Mouse (Mus musculus) forebrain, embryonic 12.5 days (tissue): ENCODE measurements around the gene Shkbp1. TPM values are rescaled to one million over a fixed set of nuclear protein-coding genes. Genes with fewer than 3 reads are reported as not detected.
A peak's percentile ranks its signal among the peaks of the same experiment; 100 is the strongest.

Experiments
- ATAC-seq: fragments of 200-750 bp; cut with Nextera tagmentation; 2 replicates; pipeline ENCODE4 v1.8.0; 2017; ENCODE audit warnings: moderate TSS enrichment; ENCODE audit not compliant: low FRiP score
- H3K27ac ChIP-seq: fragments of 300-500 bp; sonication (generic); 2 replicates; pipeline ENCODE4 v1.5.1; 2016; ENCODE audit warnings: mild to moderate bottlenecking
- H3K27me3 ChIP-seq: fragments of 300-500 bp; sonication (generic); 2 replicates; pipeline ENCODE4 v1.6.1; 2016; ENCODE audit warnings: mild to moderate bottlenecking
- H3K36me3 ChIP-seq: fragments of 300-500 bp; sonication (generic); replicated peaks from 2 replicates; pipeline ENCODE4 v1.6.1; 2016; ENCODE audit warnings: mild to moderate bottlenecking
- H3K4me1 ChIP-seq: fragments of 300-500 bp; sonication (generic); 2 replicates; pipeline ENCODE4 v1.6.1; 2016
- H3K4me2 ChIP-seq: fragments of 300-500 bp; sonication (generic); 2 replicates; pipeline ENCODE4 v1.6.1; 2016; ENCODE audit warnings: mild to moderate bottlenecking, moderate library complexity
- H3K4me3 ChIP-seq: fragments of 300-500 bp; sonication (generic); replicated peaks from 2 replicates; pipeline ENCODE4 v1.5.1; 2016; ENCODE audit warnings: mild to moderate bottlenecking
- H3K9ac ChIP-seq: fragments of 300-500 bp; sonication (generic); 2 replicates; pipeline ENCODE4 v1.6.1; 2016; ENCODE audit warnings: mild to moderate bottlenecking
- H3K9me3 ChIP-seq: fragments of 300-500 bp; sonication (generic); 2 replicates; pipeline ENCODE4 v1.6.1; 2016
- WGBS: fragments of 180-500 bp; shearing (Covaris S2); methylation state at CpG from one replicate; pipeline ENCODE4 v1.1.7; 2016; 5-methylcytosine and 5-hydroxymethylcytosine counted together
- polyA plus RNA-seq: library from polyadenylated mRNA; unstranded; fragments of >200 nt; fragmentation: Nextera tagmentation; extraction: Ambion mirVana; gene quantifications from 2 replicates; pipeline ENCODE4 v1.2.1, GENCODE M21; 2016

Gene Shkbp1
- polyA plus RNA-seq, 1 experiment from 2014 or later, result 77.1 TPM

DNA sequence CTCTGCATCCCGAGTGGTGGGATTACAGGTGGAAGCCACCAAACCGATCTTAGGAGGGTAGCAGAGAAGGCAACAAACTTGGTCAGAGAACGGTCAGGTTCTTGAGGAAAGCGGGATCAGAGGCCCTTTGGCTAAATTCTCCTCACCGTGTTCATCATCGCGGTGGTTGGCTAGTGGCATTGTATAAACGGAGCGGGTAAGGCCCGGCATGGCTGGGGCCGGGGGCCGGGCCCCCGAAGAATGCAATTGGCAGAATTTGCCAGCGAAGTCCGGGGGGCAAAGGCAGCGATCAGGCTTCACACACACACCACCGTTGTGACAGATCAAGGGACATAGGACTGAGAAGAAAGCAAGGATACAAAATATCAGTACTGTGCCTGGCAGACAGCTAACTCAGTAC is 25.8 kb downstream of the Shkbp1 start:
- Histone ChIP-seq H3K4me3 (no peak overlapping the region), H3K27ac (no peak overlapping the region), H3K27me3 (peaks cover 100% of the 10 kb centered on the region), H3K4me2 (no peak overlapping the region), H3K4me1 (peaks cover 63% of the 10 kb centered on the region), H3K9ac (no peak overlapping the region), H3K36me3 (no peaks in the 10 kb centered on the region), H3K9me3 (no peaks in the 10 kb centered on the region)
- 20% methylated on average over 17 of the region's 17 CpGs for WGBS
- ATAC-seq, result no peak

- Histone ChIP-seq H3K4me1 (peaks cover 60% of the 10 kb centered on the region), H3K4me3 (peak overlapping the region; percentile 29), H3K27me3 (peaks cover 100% of the 10 kb centered on the region), H3K36me3 (no peaks in the 10 kb centered on the region), H3K27ac (no peak overlapping the region), H3K9ac (no peak overlapping the region), H3K4me2 (peak overlapping the region; percentile 52), H3K9me3 (no peaks in the 10 kb centered on the region)
- WGBS, result 3% methylated on average over 45 of the region's 45 CpGs
- ATAC-seq, result peak; percentile 57
Observed at GRCm38 (mm10) chr7:27329326-27329947, 26.4 kb downstream of the Shkbp1 start.

DNA sequence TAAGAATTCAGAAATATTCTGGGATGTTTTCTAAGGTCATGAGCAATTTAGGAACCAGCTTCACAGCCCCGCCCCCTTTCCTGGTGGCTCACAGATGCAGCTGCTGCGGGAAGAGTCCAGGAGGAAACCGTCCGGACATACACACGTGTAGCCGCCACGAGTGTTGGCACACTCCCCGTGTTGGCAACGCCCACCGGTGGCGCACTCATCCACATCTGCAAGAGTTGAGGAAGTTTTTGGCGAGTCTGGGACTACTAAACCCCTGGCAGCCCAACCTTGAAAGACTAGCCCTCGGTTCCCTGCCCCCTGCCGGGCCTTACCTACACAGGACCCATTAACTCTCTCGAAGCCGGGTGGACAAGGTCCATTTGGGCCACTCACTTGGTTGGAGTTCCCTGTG is 27.2 kb downstream of the Shkbp1 start:
- no peak overlapping the region for H3K9ac ChIP-seq
- H3K9me3 ChIP-seq, result no peaks in the 10 kb centered on the region
- no peak for ATAC-seq
- peaks cover 52% of the 10 kb centered on the region for H3K4me1 ChIP-seq
- no peak overlapping the region for H3K4me3 ChIP-seq
- WGBS, result 45% methylated on average over 16 of the region's 16 CpGs
- no peak overlapping the region for H3K4me2 ChIP-seq
- peaks cover 100% of the 10 kb centered on the region for H3K27me3 ChIP-seq
- no peak overlapping the region for H3K27ac ChIP-seq
- H3K36me3 ChIP-seq, result no peaks in the 10 kb centered on the region

- peaks cover 49% of the 10 kb centered on the region for H3K4me1 ChIP-seq
- H3K9me3 ChIP-seq, result no peaks in the 10 kb centered on the region
- no peaks in the 10 kb centered on the region for H3K36me3 ChIP-seq
- no peak overlapping the region for H3K4me2 ChIP-seq
- H3K4me3 ChIP-seq, result no peak overlapping the region
- WGBS, result 86% methylated on average over 11 of the region's 11 CpGs
- H3K27me3 ChIP-seq, result peaks cover 100% of the 10 kb centered on the region
- no peak overlapping the region for H3K27ac ChIP-seq
- H3K9ac ChIP-seq, result no peak overlapping the region
- ATAC-seq, result no peak
Observed at GRCm38 (mm10) chr7:27328161-27328560, 27.7 kb downstream of the Shkbp1 start.

GRCm38 (mm10) chr7:27327500-27327899 is 28.3 kb downstream of the Shkbp1 start:
- H3K9me3 ChIP-seq, result no peaks in the 10 kb centered on the region
- no peak overlapping the region for H3K4me2 ChIP-seq
- H3K36me3 ChIP-seq, result no peaks in the 10 kb centered on the region
- H3K4me1 ChIP-seq, result peaks cover 42% of the 10 kb centered on the region
- 91% methylated on average over 8 of the region's 8 CpGs for WGBS
- no peak overlapping the region for H3K27ac ChIP-seq
- no peak for ATAC-seq
- peaks cover 100% of the 10 kb centered on the region for H3K27me3 ChIP-seq
- H3K4me3 ChIP-seq, result no peak overlapping the region
- no peak overlapping the region for H3K9ac ChIP-seq

DNA sequence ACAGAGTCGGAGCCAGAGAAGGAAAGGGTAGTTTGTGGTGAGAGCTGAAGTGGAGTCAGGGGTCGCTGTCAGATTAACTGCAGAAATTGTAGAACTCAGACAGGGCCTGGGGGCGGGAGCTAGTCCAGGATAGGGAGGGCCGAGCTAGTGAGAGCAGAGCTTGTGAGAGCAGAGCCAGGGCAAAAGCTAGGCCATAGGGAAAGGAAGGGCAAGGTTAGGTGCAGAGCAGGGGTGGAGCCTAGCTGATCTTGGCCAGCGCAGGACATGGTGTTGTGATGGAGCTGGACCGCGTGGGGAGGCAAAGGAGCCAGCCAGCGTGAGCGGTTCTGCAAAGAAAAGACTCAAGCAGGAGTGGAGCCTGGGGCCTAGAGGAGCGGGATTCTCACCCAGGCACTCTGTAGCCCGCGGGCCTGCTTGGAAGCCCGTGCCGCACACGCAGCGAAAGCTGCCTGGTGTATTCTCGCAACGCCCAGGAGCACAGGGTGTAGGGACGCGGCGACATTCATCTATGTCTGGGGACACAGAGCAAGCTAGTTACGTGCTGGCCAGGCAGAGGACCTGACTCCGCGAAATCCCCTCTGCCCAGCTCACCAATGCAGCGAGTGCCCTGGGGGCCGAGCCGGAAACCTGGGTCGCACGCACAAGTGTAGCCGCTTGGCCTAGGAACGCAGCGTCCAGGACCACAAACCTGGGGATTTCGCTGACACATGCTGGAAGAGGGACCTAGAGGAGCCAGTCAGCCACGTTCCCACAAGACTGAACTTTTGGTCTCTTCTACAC is 29.5 kb downstream of the Shkbp1 start:
- H3K9ac ChIP-seq, result no peak overlapping the region
- 32% methylated on average over 34 of the region's 34 CpGs for WGBS
- H3K4me1 ChIP-seq, result peaks cover 37% of the 10 kb centered on the region

GRCm38 (mm10) chr7:27325697-27326096 is 30.1 kb downstream of the Shkbp1 start:
- 2% methylated on average over 24 of the region's 24 CpGs for WGBS
- Histone ChIP-seq H3K9me3 (no peaks in the 10 kb centered on the region), H3K9ac (0 out of 2 replicates have a peak overlapping the region, but pooled peaks have one; percentile 38), H3K36me3 (no peaks in the 10 kb centered on the region), H3K4me1 (peaks cover 31% of the 10 kb centered on the region), H3K4me2 (peak overlapping the region; percentile 48), H3K27ac (no peak overlapping the region), H3K4me3 (peak overlapping the region; percentile 30), H3K27me3 (peaks cover 86% of the 10 kb centered on the region)
- no peak for ATAC-seq

More for the DNA sequence above, 29.5 kb downstream of the Shkbp1 start:
- peaks cover 89% of the 10 kb centered on the region for H3K27me3 ChIP-seq
- ATAC-seq, result no peak
- peak overlapping the region; percentile 30 for H3K4me3 ChIP-seq
- H3K36me3 ChIP-seq, result no peaks in the 10 kb centered on the region
- no peak overlapping the region for H3K27ac ChIP-seq
- peak overlapping the region; percentile 48 for H3K4me2 ChIP-seq
- no peaks in the 10 kb centered on the region for H3K9me3 ChIP-seq

- ATAC-seq, result no peak
- Histone ChIP-seq H3K4me1 (peaks cover 23% of the 10 kb centered on the region), H3K4me2 (0 out of 2 replicates have a peak overlapping the region, but pooled peaks have one; percentile 48), H3K9me3 (no peaks in the 10 kb centered on the region), H3K27ac (no peak overlapping the region), H3K27me3 (peaks cover 79% of the 10 kb centered on the region), H3K9ac (0 out of 2 replicates have a peak overlapping the region, but pooled peaks have one; percentile 12), H3K4me3 (no peak overlapping the region), H3K36me3 (no peaks in the 10 kb centered on the region)
- WGBS, result 52% methylated on average over 19 of the region's 20 CpGs
Observed at GRCm38 (mm10) chr7:27324928-27325327, 30.9 kb downstream of the Shkbp1 start.

- no peaks in the 10 kb centered on the region for H3K9me3 ChIP-seq
- WGBS, result 96% methylated on average over 11 of the region's 11 CpGs
- no peak overlapping the region for H3K4me2 ChIP-seq
- no peak for ATAC-seq
- H3K4me1 ChIP-seq, result peaks cover 17% of the 10 kb centered on the region
- H3K9ac ChIP-seq, result no peak overlapping the region
- no peak overlapping the region for H3K4me3 ChIP-seq
- H3K36me3 ChIP-seq, result no peaks in the 10 kb centered on the region
- peaks cover 71% of the 10 kb centered on the region for H3K27me3 ChIP-seq
- H3K27ac ChIP-seq, result no peak overlapping the region
Observed at GRCm38 (mm10) chr7:27324161-27324560, 31.7 kb downstream of the Shkbp1 start.

DNA sequence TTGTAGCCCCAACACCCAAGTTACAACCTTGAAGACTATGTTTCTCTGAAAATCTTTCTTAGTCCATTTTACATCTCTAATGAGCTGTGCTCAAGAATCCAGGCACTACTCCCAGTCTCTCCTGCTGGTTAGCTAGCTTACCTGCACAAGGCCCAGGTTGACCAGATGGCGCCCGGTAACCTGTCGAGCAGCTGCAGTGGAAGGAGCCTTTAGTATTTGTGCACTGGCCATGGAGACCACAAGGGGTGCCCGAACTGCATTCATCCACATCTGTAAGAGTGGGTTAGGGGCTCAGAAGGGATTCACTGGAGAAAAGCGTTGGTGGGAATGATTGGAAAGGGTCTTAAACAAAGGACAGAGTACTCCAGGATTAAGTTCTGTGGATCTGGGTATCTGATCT is 32.8 kb downstream of the Shkbp1 start:
- no peak overlapping the region for H3K9ac ChIP-seq
- H3K9me3 ChIP-seq, result no peaks in the 10 kb centered on the region
- 84% methylated on average over 5 of the region's 5 CpGs for WGBS
- peaks cover 59% of the 10 kb centered on the region for H3K27me3 ChIP-seq
- no peak overlapping the region for H3K4me3 ChIP-seq
- H3K27ac ChIP-seq, result no peak overlapping the region
- ATAC-seq, result no peak
- H3K4me1 ChIP-seq, result peaks cover 16% of the 10 kb centered on the region
- H3K36me3 ChIP-seq, result no peaks in the 10 kb centered on the region
- H3K4me2 ChIP-seq, result no peak overlapping the region

- Histone ChIP-seq H3K4me2 (no peak overlapping the region), H3K4me1 (peaks cover 20% of the 10 kb centered on the region), H3K36me3 (no peaks in the 10 kb centered on the region), H3K9ac (no peak overlapping the region), H3K27ac (no peak overlapping the region), H3K9me3 (no peaks in the 10 kb centered on the region), H3K4me3 (no peak overlapping the region), H3K27me3 (peaks cover 52% of the 10 kb centered on the region)
- ATAC-seq, result no peak
- 18% methylated on average over 13 of the region's 13 CpGs for WGBS
Observed at GRCm38 (mm10) chr7:27322291-27322690, 33.5 kb downstream of the Shkbp1 start.

GRCm38 (mm10) chr7:27319411-27319810 is 36.4 kb downstream of the Shkbp1 start:
- Histone ChIP-seq H3K27me3 (peaks cover 24% of the 10 kb centered on the region), H3K36me3 (peaks cover under 1% of the 10 kb centered on the region; the same call in 1 of the 2 replicates), H3K9me3 (peaks cover under 1% of the 10 kb centered on the region; the same call in 1 of the 2 replicates), H3K4me2 (no peak overlapping the region), H3K4me1 (peaks cover 9% of the 10 kb centered on the region), H3K27ac (no peak overlapping the region), H3K4me3 (no peak overlapping the region), H3K9ac (no peak overlapping the region)
- 90% methylated on average over 22 of the region's 22 CpGs for WGBS
- ATAC-seq, result no peak
